ENCODE assay signal across 14 mouse cellular contexts in genomic region chr2:13682488-13683204, GRCm38 (mm10).
DNase-seq lines count a peak whose midpoint lies in the region; ATAC-seq and TF ChIP-seq lines count a peak whose summit lies in the region.
"Had no signal": no experiment of that assay in that cellular context is flagged by ENCODE, and none has a peak within 500 bp of the region (broad histone marks: within the 10 kb centered on the region; RNA-seq: fewer than 3 reads in every experiment).

No protein-coding gene starts in this region.

- no peaks in the 10 kb centered on the region for H3K9me3 ChIP-seq in forebrain, embryonic 14.5 days (replicated peaks; ENCODE audit: control insufficient read depth, low read length)
- H3K9me3 ChIP-seq in forebrain, embryonic 12.5 days = no peaks in the 10 kb centered on the region
- H3K9me3 ChIP-seq: heart, embryonic 13.5 days; lung, embryonic 15.5 days; stomach, embryonic 15.5 days had no signal

- 70% methylated on average over 4 of the region's 4 CpGs for WGBS in forebrain, embryonic 14.5 days
- WGBS in forebrain, embryonic 12.5 days = 85% methylated on average over 4 of the region's 4 CpGs

- H3K4me1 ChIP-seq in forebrain, embryonic 14.5 days (ENCODE audit: control insufficient read depth, insufficient read depth, low read length) = no peaks in the 10 kb centered on the region
- no peaks in the 10 kb centered on the region for H3K4me1 ChIP-seq in forebrain, embryonic 12.5 days
- H3K4me1 ChIP-seq: heart, embryonic 13.5 days; lung, embryonic 15.5 days; stomach, embryonic 15.5 days had no signal

- intact Hi-C loops in left cerebral cortex, postnatal 4 days (cut with DNase I) = no loop called here

- no peaks in the 10 kb centered on the region for H3K27me3 ChIP-seq in forebrain, embryonic 14.5 days (replicated peaks; ENCODE audit: control insufficient read depth, insufficient read depth, low read length)
- H3K27me3 ChIP-seq in forebrain, embryonic 12.5 days = no peaks in the 10 kb centered on the region
- H3K27me3 ChIP-seq: heart, embryonic 13.5 days; lung, embryonic 15.5 days; stomach, embryonic 15.5 days had no signal

- no peak for TF ChIP-seq CTCF in brain, embryonic 14.5 days (IDR thresholded peaks at IDR 0.05; ENCODE audit: borderline replicate concordance, extremely low read depth, insufficient read depth, insufficient read length)

- H3K36me3 ChIP-seq in forebrain, embryonic 14.5 days (ENCODE audit: control insufficient read depth, insufficient read depth, low read length) = no peaks in the 10 kb centered on the region
- no peaks in the 10 kb centered on the region for H3K36me3 ChIP-seq in forebrain, embryonic 12.5 days (replicated peaks)
- H3K36me3 ChIP-seq: heart, embryonic 13.5 days; lung, embryonic 15.5 days; stomach, embryonic 15.5 days had no signal

- no peak overlapping the region for H3K4me2 ChIP-seq in forebrain, embryonic 14.5 days (ENCODE audit: low read length)
- H3K4me2 ChIP-seq in forebrain, embryonic 12.5 days = no peak overlapping the region
- H3K4me2 ChIP-seq: heart, embryonic 13.5 days; lung, embryonic 15.5 days; stomach, embryonic 15.5 days had no signal

- H3K4me3 ChIP-seq in forebrain, embryonic 14.5 days (ENCODE audit: low read depth, low read length) = no peak overlapping the region
- no peak overlapping the region for H3K4me3 ChIP-seq in forebrain, embryonic 12.5 days (replicated peaks)
- H3K4me3 ChIP-seq: erythroblast, embryonic 14.5 days; heart, embryonic 13.5 days; lung, embryonic 15.5 days; stomach, embryonic 15.5 days had no signal

- H3K27ac ChIP-seq in forebrain, embryonic 14.5 days (ENCODE audit: low read depth, low read length) = no peak overlapping the region
- H3K27ac ChIP-seq in forebrain, embryonic 12.5 days = no peak overlapping the region
- H3K27ac ChIP-seq: heart, embryonic 13.5 days; lung, embryonic 15.5 days; stomach, embryonic 15.5 days had no signal

- no peak for TF ChIP-seq POLR2A in brain, embryonic 14.5 days (IDR thresholded peaks at IDR 0.05; ENCODE audit: borderline replicate concordance, extremely low read depth, insufficient read depth, insufficient read length, poor library complexity, severe bottlenecking)

- peak; percentile 80 for DNase-seq in forebrain, embryonic 14.5 days (ENCODE audit: low spot score)
- peak; percentile 70 for DNase-seq in left cerebral cortex, postnatal 4 days
- no peak for DNase-seq in left cerebral cortex, adult 18-20 months (ENCODE audit: low spot score in 2 of 2)
- peak; percentile 82 for DNase-seq in brain, embryonic 14.5 days (ENCODE audit: low read depth)
- peak; percentile 11 to 37 for DNase-seq in layer of hippocampus, adult 8-10 months (ENCODE audit: low spot score in 2 of 2)
- no peak for DNase-seq in ovary, postnatal 10 days (ENCODE audit: low spot score)
- DNase-seq: kidney, adult 9 months; retina, postnatal 1 day had no signal

- ATAC-seq in forebrain, embryonic 14.5 days = peak; percentile 58; the same call in 1 of the 2 replicates
- ATAC-seq in forebrain, embryonic 12.5 days (ENCODE audit: low FRiP score) = no peak
- no peak for ATAC-seq in monocyte, adult 5-6 weeks (replicated peaks; ENCODE audit: insufficient number of reproducible peaks, low FRiP score, low TSS enrichment, poor library complexity, severe bottlenecking)

- H3K9ac ChIP-seq in forebrain, embryonic 14.5 days (ENCODE audit: low read length) = no peak overlapping the region
- no peak overlapping the region for H3K9ac ChIP-seq in forebrain, embryonic 12.5 days
- H3K9ac ChIP-seq: heart, embryonic 13.5 days; lung, embryonic 15.5 days; stomach, embryonic 15.5 days had no signal

Comparison
In these comparisons a context has a peak if more than half of its experiments do, and no peak if none do; other contexts are left out.
1. DNase-seq: peak in forebrain, embryonic 14.5 days (single experiment), left cerebral cortex, postnatal 4 days (single experiment), brain, embryonic 14.5 days (single experiment) and layer of hippocampus, adult 8-10 months (2 of 2); none in left cerebral cortex, adult 18-20 months (0 of 2) and ovary, postnatal 10 days (single experiment).